Mouse (Mus musculus) thymus, postnatal 14 days (tissue): ENCODE data around the gene Gm19345.

Source experiments
- DNase-seq: peaks from one replicate; pipeline ENCODE4 v3.0.0; 2021

Gene Gm19345

DNA sequence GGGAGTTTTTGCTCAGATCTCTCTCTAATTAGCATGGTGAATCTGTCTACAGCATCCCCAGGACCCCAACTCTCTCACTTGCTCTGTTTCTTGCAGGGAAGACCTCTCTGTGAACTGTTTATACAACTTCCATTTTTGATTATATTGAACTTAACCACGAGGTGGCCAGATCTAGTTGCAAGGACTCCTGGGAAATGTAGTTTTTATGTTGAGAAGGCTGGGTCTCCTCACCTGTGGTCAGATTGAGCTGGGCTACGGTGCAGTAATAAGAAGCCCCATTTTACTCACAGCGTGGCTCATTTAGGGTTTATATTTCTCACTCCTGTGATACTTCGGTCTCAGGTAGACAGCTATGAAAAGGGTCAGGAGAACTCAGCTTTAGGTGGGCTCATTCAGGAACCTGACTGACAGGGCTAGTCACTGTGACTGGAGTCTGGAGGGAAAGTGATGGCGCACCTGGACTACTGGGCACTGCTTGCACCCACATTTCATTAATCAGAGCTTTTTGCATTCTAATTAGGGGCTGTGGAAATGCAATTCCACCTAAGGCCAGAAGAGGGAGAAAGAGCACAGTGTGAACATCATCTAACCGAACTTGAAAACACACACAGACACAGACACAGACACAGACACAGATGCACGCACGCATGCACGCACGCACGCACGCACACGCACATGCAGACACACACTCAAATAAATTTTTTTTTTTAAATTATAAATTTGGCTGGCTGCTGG is 24.3 kb downstream of the Gm19345 start:
- peak; percentile 68 for DNase-seq

DNA sequence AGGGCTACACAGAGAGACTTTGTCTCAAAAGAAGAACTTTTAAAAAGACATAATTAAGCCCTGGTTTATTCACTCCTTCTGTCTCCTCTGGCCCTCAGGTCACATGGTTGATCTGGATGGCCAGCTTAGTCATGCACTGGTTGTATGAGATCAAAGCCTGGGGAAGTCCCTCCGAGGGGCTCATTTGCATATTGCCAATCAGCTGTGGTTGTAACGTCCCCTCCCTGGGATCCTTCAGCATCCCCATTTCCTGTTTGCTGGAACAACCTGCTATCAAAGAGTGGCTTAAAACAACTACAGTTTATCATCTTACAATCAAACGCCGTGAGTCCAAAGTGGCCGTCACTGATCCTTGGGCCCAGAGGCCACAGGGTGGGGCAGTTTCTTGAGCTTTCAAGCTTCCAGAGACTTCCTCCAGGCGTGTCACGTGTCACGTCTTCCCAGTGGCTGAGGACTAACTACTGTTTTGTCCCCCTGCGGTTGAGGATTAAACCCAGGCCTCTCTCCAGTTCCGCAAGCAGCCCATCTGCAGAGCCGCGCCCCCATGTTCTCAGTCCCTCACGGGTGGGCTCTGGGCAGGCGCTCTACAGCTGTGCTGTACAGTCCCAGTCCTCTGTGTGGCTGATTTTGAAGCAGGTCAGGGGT is 25.1 kb downstream of the Gm19345 start:
- no peak for DNase-seq

DNA sequence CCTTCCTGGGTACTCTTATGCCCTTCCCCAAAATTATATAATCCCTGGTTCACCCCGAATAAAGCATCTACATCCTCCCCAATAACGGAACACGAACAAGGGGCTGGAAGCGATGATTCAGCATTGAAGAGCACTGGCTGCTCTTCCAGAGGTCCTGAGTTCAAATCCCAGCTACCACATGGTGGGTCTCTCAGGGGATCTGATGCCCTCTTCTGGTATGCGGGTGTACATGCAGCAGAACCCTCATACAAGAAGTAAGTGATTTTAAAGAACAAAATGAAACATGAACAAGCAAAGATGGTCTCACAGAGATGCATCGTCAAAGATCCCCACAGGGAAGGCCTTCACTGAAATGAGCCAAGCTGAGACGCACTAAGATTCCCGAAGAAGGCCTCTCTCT is 29.0 kb downstream of the Gm19345 start:
- DNase-seq = no peak

DNA sequence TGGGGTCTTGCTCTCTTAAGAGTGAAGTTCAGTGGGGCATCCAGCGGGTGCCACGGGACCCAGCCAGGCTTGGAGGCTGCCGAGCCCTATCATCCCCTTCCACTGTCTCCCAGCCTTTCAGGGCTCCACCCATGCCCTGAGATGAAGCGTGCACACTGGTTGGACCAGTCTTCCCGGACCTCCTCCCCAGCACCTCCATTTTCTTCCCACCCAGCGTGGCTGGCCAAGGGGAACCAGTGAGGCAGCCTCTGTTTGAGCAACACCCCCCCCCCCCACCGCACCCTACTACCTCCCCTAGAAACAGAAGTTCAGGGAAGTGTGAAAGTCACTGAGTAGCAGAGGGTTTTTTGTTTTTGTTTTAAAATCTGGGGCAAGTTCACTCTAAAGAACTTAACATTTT is 36.0 kb downstream of the Gm19345 start, which contains the start of gene Ceacam19:
TSS of gene Ceacam19 (minus strand) at position 117 of the 400 bp plus-strand sequence.
- no peak for DNase-seq

DNA sequence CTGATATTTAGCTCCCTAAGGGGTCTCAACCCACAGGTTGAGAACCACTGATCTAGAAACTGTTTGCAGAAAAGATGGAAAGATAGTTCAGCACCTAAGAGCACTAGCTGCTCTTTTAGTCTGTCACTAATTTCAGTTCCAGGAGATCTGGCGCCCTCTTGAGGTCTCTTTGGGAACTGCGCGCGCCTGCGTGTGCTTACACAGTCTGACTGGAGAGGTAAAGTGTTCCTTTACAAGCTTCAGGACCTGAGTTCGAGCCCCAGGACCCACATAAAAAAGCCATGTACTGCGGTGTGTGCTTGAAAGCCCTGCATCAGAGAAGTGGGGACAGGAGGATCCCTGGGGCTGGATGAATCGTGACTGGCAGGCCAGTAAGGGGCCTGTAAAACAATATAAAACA is 38.1 kb downstream of the Gm19345 start:
- DNase-seq = peak; percentile 74
